Mouse (Mus musculus) liver, adult (tissue): Measurements from ENCODE around the gene Rabgap1.

Experiments used
- GATA4 ChIP-seq: IDR thresholded peaks from 2 replicates; pipeline ENCODE4 v1.6.1; 2014; ENCODE audit warnings: mild to moderate bottlenecking, low read length; ENCODE audit not compliant: insufficient replicate concordance

Gene Rabgap1

DNA sequence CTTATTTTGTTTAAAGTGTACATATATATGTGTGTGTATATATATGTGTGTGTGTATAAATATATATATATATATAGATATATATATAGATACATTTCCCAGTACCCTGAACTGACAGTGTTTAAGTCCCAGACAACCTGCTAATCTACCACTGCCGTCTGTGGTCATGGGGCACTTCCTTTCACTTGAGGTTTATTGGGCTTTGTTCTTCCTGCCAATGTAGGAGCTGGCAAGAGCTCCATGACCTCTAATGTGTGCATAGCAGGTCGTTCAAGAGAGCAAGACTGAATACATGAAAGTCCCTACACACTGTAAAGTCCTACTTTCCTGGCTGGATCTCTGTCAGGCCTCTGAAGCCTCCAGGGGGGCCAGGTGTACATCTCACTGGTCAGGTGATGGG is 122.5 kb downstream of the Rabgap1 start:
- no peak for TF ChIP-seq GATA4

DNA sequence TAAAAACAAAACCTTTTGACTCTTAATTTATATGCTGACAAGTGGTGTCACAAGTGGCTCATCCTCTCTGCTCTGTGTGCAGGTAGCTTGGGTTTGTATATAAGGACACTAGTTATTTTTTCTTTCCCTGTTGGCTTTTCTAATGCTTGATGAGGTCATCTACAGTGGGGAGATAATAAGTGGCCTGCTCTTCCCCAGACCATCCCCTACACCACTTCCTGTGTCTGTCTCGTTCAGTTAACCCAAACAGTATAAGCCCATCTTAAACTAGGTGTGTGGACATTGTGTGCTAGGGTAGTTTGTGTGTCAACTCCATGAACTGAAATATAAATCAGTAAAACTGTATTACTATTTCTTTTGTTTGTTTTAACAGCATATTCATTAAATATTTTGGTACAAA is 123.0 kb downstream of the Rabgap1 start:
- no peak for TF ChIP-seq GATA4

- TF ChIP-seq GATA4 = no peak
These were observed 126.8 kb downstream of the Rabgap1 start for GRCm38 (mm10) chr2:37569888-37570287.

DNA sequence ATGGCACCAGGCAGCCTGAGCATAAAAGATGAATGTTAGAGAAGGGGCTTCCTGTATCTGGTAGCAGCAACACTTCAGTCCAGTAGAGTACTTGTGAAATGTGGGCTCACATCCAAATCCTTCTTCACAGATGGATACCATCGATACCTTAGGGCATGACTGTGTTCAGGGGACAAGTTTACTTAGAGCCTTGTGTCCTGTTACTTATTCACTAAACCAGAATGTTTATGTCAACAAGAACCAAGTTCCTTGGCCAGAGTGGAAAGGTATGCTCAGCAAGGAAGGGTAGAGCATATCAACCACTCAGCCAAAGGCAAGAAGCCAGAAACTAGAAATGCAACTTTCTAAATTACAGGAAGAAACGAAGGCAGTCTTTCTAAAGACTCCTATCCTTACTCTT is 127.6 kb downstream of the Rabgap1 start:
- TF ChIP-seq GATA4 = no peak

- TF ChIP-seq GATA4 = no peak
These were observed 129.1 kb downstream of the Rabgap1 start for GRCm38 (mm10) chr2:37572141-37572540.

- no peak for TF ChIP-seq GATA4
These were observed 133.6 kb downstream of the Rabgap1 start for GRCm38 (mm10) chr2:37576661-37577060.

- no peak for TF ChIP-seq GATA4
These were observed 135.1 kb downstream of the Rabgap1 start for GRCm38 (mm10) chr2:37578185-37578584.

GRCm38 (mm10) chr2:37587919-37588318 is 144.8 kb downstream of the Rabgap1 start:
- TF ChIP-seq GATA4 = no peak
